ENCODE assay signal across 14 mouse cellular contexts in genomic region chr9:71625961-71626360, GRCm38 (mm10). TPM values are rescaled to one million over a fixed set of nuclear protein-coding genes. Genes with fewer than 3 reads are reported as not detected.
"Had no signal": no experiment of that assay in that cellular context is flagged by ENCODE, and none has a peak within 500 bp of the region (broad histone marks: within the 10 kb centered on the region; RNA-seq: fewer than 3 reads in every experiment).

No protein-coding gene starts in this region.

- H3K9ac ChIP-seq: liver, embryonic 15.5 days; midbrain, embryonic 15.5 days; neural tube, embryonic 12.5 days had no signal

- H3K4me3 ChIP-seq: left cerebral cortex, adult 2 months; limb, embryonic 10.5 days; liver, embryonic 15.5 days; megakaryocyte, embryonic 14.5 days; midbrain, embryonic 15.5 days; neural tube, embryonic 12.5 days had no signal

- H3K9me3 ChIP-seq: limb, embryonic 10.5 days; liver, embryonic 15.5 days; megakaryocyte, embryonic 14.5 days; midbrain, embryonic 15.5 days; neural tube, embryonic 12.5 days had no signal

- H3K27me3 ChIP-seq: liver, embryonic 15.5 days; midbrain, embryonic 15.5 days; neural tube, embryonic 12.5 days had no signal

- ATAC-seq: inflammation-experienced regulatory T-cells, adult 6 months; intestine, postnatal 0 days; midbrain, embryonic 15.5 days had no signal

- H3K27ac ChIP-seq: left cerebral cortex, adult 2 months; limb, embryonic 10.5 days; liver, embryonic 15.5 days; macrophage; midbrain, embryonic 15.5 days; neural tube, embryonic 12.5 days had no signal

- H3K4me2 ChIP-seq: liver, embryonic 11.5 days; liver, embryonic 15.5 days; midbrain, embryonic 11.5 days; midbrain, embryonic 15.5 days; neural tube, embryonic 12.5 days had no signal

- H3K36me3 ChIP-seq: liver, embryonic 15.5 days; midbrain, embryonic 15.5 days; neural tube, embryonic 12.5 days had no signal

- H3K4me1 ChIP-seq: liver, embryonic 15.5 days; midbrain, embryonic 15.5 days; neural tube, embryonic 12.5 days had no signal

- DNase-seq: right cerebral cortex, postnatal 4 days; spleen, adult 18-20 months; thymus, postnatal 36 days had no signal

RNA-seq across cellular contexts. Expression of gene Myzap, which starts 33.8 kb away (rescaled TPM):
- polyA plus RNA-seq: macrophage had no signal
